Mouse (Mus musculus) heart, postnatal 14 days (tissue): Measurements from ENCODE around the gene Gm7694. TPM values are rescaled to one million over a fixed set of nuclear protein-coding genes. Genes with fewer than 3 reads are reported as not detected.
A peak's percentile ranks its signal among the peaks of the same experiment; 100 is the strongest.

ENCODE experiments used
- DNase-seq, 2 experiments: peaks; one replicate each; pipeline ENCODE4 v3.0.0; 2021 to 2022
- intact Hi-C: fragments of 180-260 bp; cut with DNase I; formaldehyde crosslinking; loops from one replicate; pipeline ENCODE4 v1.15.1; 2025
- long read RNA-seq, 2 experiments: library from polyadenylated mRNA; stranded (forward); transcript quantifications; one replicate each; pipeline ENCODE4 v2.0.0; 2021
- total RNA-seq, 2 experiments: library from RNA; stranded (reverse); gene quantifications; 2 replicates each; pipeline ENCODE4 v1.2.3; 2021

Gm7694 gene
- total RNA-seq, result 1 to 10 TPM; 8.2 to 8.6 TPM
- long read RNA-seq, experiment 1, partial matches to known transcripts, result 0 of 2 reads
- long read RNA-seq, experiment 1, other reads (novel, unspliced or antisense), result 2 of 2 reads
- long read RNA-seq, experiment 2, partial matches to known transcripts, result 0 of 4 reads
- long read RNA-seq, experiment 2, other reads (novel, unspliced or antisense), result 4 of 4 reads

GRCm38 (mm10) chr1:170306232-170306631 lies at the start of gene Gm7694:
Gm7694 (minus strand) TSS chr1:170306332.
- intact Hi-C loops, result no loop called here

GRCm38 (mm10) chr1:170353335-170353734 lies 47.2 kb upstream of the Gm7694 start:
- DNase-seq, result no peak
- intact Hi-C loops, result no loop called here

More at GRCm38 (mm10) chr1:170306232-170306631, at the start of gene Gm7694:
- no peak for DNase-seq

GRCm38 (mm10) chr1:170351080-170351479 lies 44.9 kb upstream of the Gm7694 start:
- DNase-seq, result no peak
- intact Hi-C loops, result no loop called here

GRCm38 (mm10) chr1:170346266-170346665 lies 40.1 kb upstream of the Gm7694 start:
- intact Hi-C loops, result no loop called here
- DNase-seq, result peak in 1 of 2 experiments; percentile 3

- no peak for DNase-seq
These were observed 37.8 kb upstream of the Gm7694 start for GRCm38 (mm10) chr1:170343906-170344305.

GRCm38 (mm10) chr1:170343081-170343480 lies 36.9 kb upstream of the Gm7694 start:
- DNase-seq, result no peak
- intact Hi-C loops, result no loop called here

More at GRCm38 (mm10) chr1:170343906-170344305, 37.8 kb upstream of the Gm7694 start:
- intact Hi-C loops, result no loop called here

GRCm38 (mm10) chr1:170339943-170340342 lies 33.8 kb upstream of the Gm7694 start:
- intact Hi-C loops, result no loop called here
- no peak for DNase-seq

- no peak for DNase-seq
- intact Hi-C loops, result no loop called here
These were observed 26.6 kb upstream of the Gm7694 start for GRCm38 (mm10) chr1:170332775-170333174.

GRCm38 (mm10) chr1:170331926-170332325 lies 25.8 kb upstream of the Gm7694 start:
- intact Hi-C loops, result no loop called here
- DNase-seq, result no peak

GRCm38 (mm10) chr1:170325277-170325676 lies 19.1 kb upstream of the Gm7694 start:
- intact Hi-C loops, result no loop called here

GRCm38 (mm10) chr1:170324312-170324711 lies 18.2 kb upstream of the Gm7694 start:
- intact Hi-C loops, result no loop called here
- no peak for DNase-seq

More at GRCm38 (mm10) chr1:170325277-170325676, 19.1 kb upstream of the Gm7694 start:
- no peak for DNase-seq

- intact Hi-C loops, result no loop called here
- DNase-seq, result no peak
These were observed 16.9 kb upstream of the Gm7694 start for GRCm38 (mm10) chr1:170323001-170323400.

GRCm38 (mm10) chr1:170322046-170322445 lies 15.9 kb upstream of the Gm7694 start:
- intact Hi-C loops, result no loop called here
- no peak for DNase-seq

GRCm38 (mm10) chr1:170311431-170311830 lies 5.3 kb upstream of the Gm7694 start:
- DNase-seq, result no peak
- intact Hi-C loops, result no loop called here

- no peak for DNase-seq
- intact Hi-C loops, result no loop called here
These were observed 2.4 kb upstream of the Gm7694 start, which contains the start of gene Spata46 for GRCm38 (mm10) chr1:170308503-170308902. Spata46 (plus strand) TSS chr1:170308803.

GRCm38 (mm10) chr1:170305002-170305401 lies 1.1 kb downstream of the Gm7694 start:
- intact Hi-C loops, result no loop called here
- no peak for DNase-seq

GRCm38 (mm10) chr1:170303103-170303502 lies 3.0 kb downstream of the Gm7694 start:
- intact Hi-C loops, result no loop called here
- no peak for DNase-seq

GRCm38 (mm10) chr1:170302456-170302855 lies 3.7 kb downstream of the Gm7694 start:
- no peak for DNase-seq
- intact Hi-C loops, result no loop called here

- no peak for DNase-seq
- intact Hi-C loops, result no loop called here
These were observed 4.4 kb downstream of the Gm7694 start for GRCm38 (mm10) chr1:170301686-170302085.

GRCm38 (mm10) chr1:170299496-170299895 lies 6.6 kb downstream of the Gm7694 start:
- intact Hi-C loops, result no loop called here
- no peak for DNase-seq

GRCm38 (mm10) chr1:170294786-170295570 lies 11.2 kb downstream of the Gm7694 start:
- no peak for DNase-seq
- intact Hi-C loops, result no loop called here

- intact Hi-C loops, result no loop called here
- no peak for DNase-seq
These were observed 12.9 kb downstream of the Gm7694 start for GRCm38 (mm10) chr1:170293257-170293656.
